Mouse (Mus musculus) liver, adult (tissue): ENCODE data around the gene 4930519G04Rik.

Experiments used
- GATA4 ChIP-seq: IDR thresholded peaks from 2 replicates; pipeline ENCODE4 v1.6.1; 2014; ENCODE audit warnings: mild to moderate bottlenecking, low read length; ENCODE audit not compliant: insufficient replicate concordance

The 4930519G04Rik gene

DNA sequence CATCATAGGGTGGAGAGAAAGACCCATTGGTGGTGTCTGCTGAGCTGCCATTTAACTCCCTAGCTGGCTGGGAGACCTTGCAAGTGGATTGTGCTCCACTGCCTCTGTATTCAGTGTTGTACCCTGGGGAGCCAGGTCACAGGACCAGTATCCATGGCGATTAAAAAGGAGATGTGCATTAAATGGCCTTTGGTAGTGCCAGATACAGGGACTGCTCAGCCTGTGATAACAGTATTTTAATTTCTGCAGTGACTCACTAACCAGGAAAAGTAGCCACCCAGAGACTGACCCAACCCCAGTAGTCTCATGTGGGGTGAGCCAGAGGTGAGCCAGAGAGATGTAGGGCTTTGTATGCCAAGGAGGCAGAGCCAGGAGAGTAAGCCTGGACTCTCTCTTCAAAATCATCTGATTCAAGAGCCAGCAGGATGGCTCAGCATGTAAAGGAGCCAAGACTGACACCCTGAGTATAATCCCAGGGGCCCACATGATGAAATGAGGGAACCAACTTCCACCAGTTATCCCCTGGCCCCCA lies 72.8 kb downstream of the 4930519G04Rik start:
- TF ChIP-seq GATA4: no peak

DNA sequence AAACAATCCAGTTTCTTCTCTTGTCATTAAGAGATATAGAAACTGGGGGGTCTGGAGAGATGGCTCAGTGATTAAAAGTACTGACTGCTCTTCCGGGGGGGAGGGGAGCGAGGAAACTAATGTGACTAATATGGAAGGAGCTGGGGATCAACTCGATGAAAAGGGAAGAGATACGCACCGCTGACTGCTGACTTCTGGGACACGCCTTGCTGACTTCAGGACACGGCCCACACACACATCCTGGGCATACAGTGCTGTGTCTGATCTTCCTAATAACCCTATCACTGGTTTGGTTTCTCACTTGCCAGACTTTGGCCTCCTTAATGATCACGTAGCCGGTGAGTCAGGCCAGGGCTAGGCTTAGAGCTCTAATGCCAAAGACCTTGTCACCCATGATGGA lies 73.3 kb downstream of the 4930519G04Rik start:
- no peak for TF ChIP-seq GATA4

DNA sequence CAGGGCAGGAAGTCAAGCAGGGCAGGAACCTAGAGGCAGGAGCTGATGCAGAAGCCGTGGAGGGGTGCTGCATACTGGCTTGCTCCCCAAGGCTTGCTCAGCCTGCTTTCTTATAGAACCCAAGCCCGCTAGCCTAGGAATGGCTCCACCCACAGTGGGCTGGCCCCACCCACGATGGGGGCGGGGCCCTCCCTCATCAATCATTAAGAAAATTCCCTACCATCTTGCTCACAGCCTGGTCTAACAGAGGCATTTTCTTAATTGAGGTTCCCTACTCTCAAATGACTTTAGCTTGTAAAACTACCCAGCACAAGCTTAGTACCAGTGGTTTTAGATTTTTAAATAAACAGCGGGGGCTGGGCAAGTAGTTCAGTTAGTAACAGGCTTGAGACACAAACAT lies 78.2 kb downstream of the 4930519G04Rik start:
- TF ChIP-seq GATA4: no peak

DNA sequence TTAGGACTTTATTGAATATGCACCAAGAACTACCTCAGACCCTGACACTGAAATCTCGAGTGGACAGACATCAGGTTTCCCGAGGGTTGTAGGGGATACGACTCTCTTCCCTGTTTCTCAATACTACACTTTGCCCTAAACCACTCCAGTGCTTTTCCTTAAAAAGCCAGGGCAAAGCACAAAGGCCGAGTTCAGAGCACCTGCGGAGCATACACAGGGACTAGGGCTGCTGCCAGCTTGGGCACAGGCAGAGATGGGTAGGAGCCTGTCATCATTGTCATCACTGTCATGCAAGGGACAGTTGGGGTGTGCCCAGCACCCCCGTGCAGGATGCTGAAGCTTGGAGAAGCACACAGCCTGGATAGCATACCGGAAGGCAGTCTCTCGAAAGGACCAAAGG lies 79.7 kb downstream of the 4930519G04Rik start:
- no peak for TF ChIP-seq GATA4
